Mouse (Mus musculus) forebrain, embryonic 10.5 days (tissue): Measurements from ENCODE around the gene Rab39. TPM values are rescaled to one million over a fixed set of nuclear protein-coding genes. Genes with fewer than 3 reads are reported as not detected.

Source experiments
- DNase-seq: peaks from one replicate; pipeline ENCODE4 v3.0.0-alpha.2; 2017; ENCODE audit warnings: low spot score; ENCODE audit errors: extremely low spot score
- H3K27ac ChIP-seq: fragments of 300-500 bp; sonication (generic); 2 replicates; pipeline ENCODE4 v1.5.1; 2016; ENCODE audit warnings: mild to moderate bottlenecking
- H3K27me3 ChIP-seq: fragments of 300-500 bp; sonication (generic); 2 replicates; pipeline ENCODE4 v1.6.1; 2016; ENCODE audit warnings: mild to moderate bottlenecking; ENCODE audit not compliant: poor library complexity, severe bottlenecking
- H3K36me3 ChIP-seq: fragments of 300-500 bp; sonication (generic); replicated peaks from 2 replicates; pipeline ENCODE4 v1.6.1; 2016; ENCODE audit warnings: mild to moderate bottlenecking, moderate library complexity
- H3K4me1 ChIP-seq: fragments of 300-500 bp; sonication (generic); 2 replicates; pipeline ENCODE4 v1.6.1; 2016
- H3K4me3 ChIP-seq: fragments of 300-500 bp; sonication (generic); 2 replicates; pipeline ENCODE4 v1.5.1; 2016; ENCODE audit warnings: mild to moderate bottlenecking, moderate library complexity
- H3K9me3 ChIP-seq: fragments of 300-500 bp; sonication (generic); 2 replicates; pipeline ENCODE4 v1.6.1; 2016; ENCODE audit warnings: mild to moderate bottlenecking, moderate library complexity
- WGBS: fragments of 180-500 bp; shearing (Covaris S2); methylation state at CpG from one replicate; pipeline ENCODE4 v1.1.7; 2016; 5-methylcytosine and 5-hydroxymethylcytosine counted together
- polyA plus RNA-seq: library from polyadenylated mRNA; unstranded; fragments of >200 nt; fragmentation: Nextera tagmentation; extraction: Ambion mirVana; gene quantifications from 2 replicates; pipeline ENCODE4 v1.2.1, GENCODE M21; 2016

Gene Rab39
- 2.4 and 3.3 TPM in 2 replicates for polyA plus RNA-seq

- no peaks in the 10 kb centered on the region for H3K9me3 ChIP-seq
- peak; percentile 95 for DNase-seq
- H3K27ac ChIP-seq, result peak within 1 kb of the TSS; percentile 84
- no peaks in the 10 kb centered on the region for H3K36me3 ChIP-seq
- peak within 1 kb of the TSS; percentile 72 for H3K4me3 ChIP-seq
- H3K4me1 ChIP-seq, result peaks cover 17% of the 10 kb centered on the region
- H3K27me3 ChIP-seq, result no peaks in the 10 kb centered on the region
- WGBS, result 1% methylated on average over 49 of the region's 49 CpGs
These were observed at the start of gene Rab39 for GRCm38 (mm10) chr9:53705992-53706696. Rab39 (minus strand) TSS chr9:53706232.

- Histone ChIP-seq H3K27ac (no peak overlapping the region), H3K9me3 (no peaks in the 10 kb centered on the region), H3K4me1 (no peaks in the 10 kb centered on the region), H3K4me3 (no peak overlapping the region), H3K27me3 (peaks cover 19% of the 10 kb centered on the region), H3K36me3 (no peaks in the 10 kb centered on the region)
- no peak for DNase-seq
These were observed 48.8 kb upstream of the Rab39 start for GRCm38 (mm10) chr9:53754801-53755200.

- no peak for DNase-seq
- WGBS, result 50% methylated on average over 5 of the region's 5 CpGs
- Histone ChIP-seq H3K36me3 (no peaks in the 10 kb centered on the region), H3K9me3 (no peaks in the 10 kb centered on the region), H3K27me3 (peaks cover 6% of the 10 kb centered on the region), H3K4me1 (no peaks in the 10 kb centered on the region), H3K4me3 (no peak overlapping the region), H3K27ac (no peak overlapping the region)
These were observed 44.9 kb upstream of the Rab39 start for GRCm38 (mm10) chr9:53750899-53751298.

GRCm38 (mm10) chr9:53750411-53750810, 44.4 kb upstream of the Rab39 start:
- Histone ChIP-seq H3K27me3 (peaks cover 1% of the 10 kb centered on the region), H3K27ac (no peak overlapping the region), H3K4me1 (no peaks in the 10 kb centered on the region), H3K9me3 (no peaks in the 10 kb centered on the region), H3K36me3 (no peaks in the 10 kb centered on the region), H3K4me3 (no peak overlapping the region)
- 90% methylated on average over 13 of the region's 13 CpGs for WGBS
- DNase-seq, result no peak

- Histone ChIP-seq H3K4me1 (no peaks in the 10 kb centered on the region), H3K27me3 (no peaks in the 10 kb centered on the region), H3K9me3 (no peaks in the 10 kb centered on the region), H3K4me3 (no peak overlapping the region), H3K36me3 (no peaks in the 10 kb centered on the region), H3K27ac (no peak overlapping the region)
- 56% methylated on average over 3 of the region's 3 CpGs for WGBS
- no peak for DNase-seq
These were observed 34.9 kb upstream of the Rab39 start for GRCm38 (mm10) chr9:53740829-53741404.

GRCm38 (mm10) chr9:53705491-53705991, 491 bp downstream of the Rab39 start:
- DNase-seq, result no peak
- Histone ChIP-seq H3K27ac (peak overlapping the region; percentile 84), H3K4me1 (peaks cover 17% of the 10 kb centered on the region), H3K4me3 (peak overlapping the region; percentile 72), H3K9me3 (no peaks in the 10 kb centered on the region), H3K36me3 (no peaks in the 10 kb centered on the region), H3K27me3 (no peaks in the 10 kb centered on the region)
- under 1% methylated on average over 28 of the region's 28 CpGs for WGBS

- H3K27ac ChIP-seq, result no peak overlapping the region
- no peaks in the 10 kb centered on the region for H3K36me3 ChIP-seq
- H3K4me3 ChIP-seq, result no peak overlapping the region
- 93% methylated on average over 1 of the region's 1 CpGs for WGBS
- no peaks in the 10 kb centered on the region for H3K27me3 ChIP-seq
- no peaks in the 10 kb centered on the region for H3K9me3 ChIP-seq
- no peak for DNase-seq
- peaks cover 17% of the 10 kb centered on the region for H3K4me1 ChIP-seq
These were observed 3.0 kb downstream of the Rab39 start for GRCm38 (mm10) chr9:53702991-53703390.

GRCm38 (mm10) chr9:53700496-53700895, 5.5 kb downstream of the Rab39 start:
- no peak for DNase-seq
- Histone ChIP-seq H3K27me3 (no peaks in the 10 kb centered on the region), H3K9me3 (no peaks in the 10 kb centered on the region), H3K27ac (no peak overlapping the region), H3K4me1 (peaks cover 6% of the 10 kb centered on the region; the same call in 1 of the 2 replicates), H3K36me3 (no peaks in the 10 kb centered on the region), H3K4me3 (no peak overlapping the region)
- 64% methylated on average over 4 of the region's 4 CpGs for WGBS

- no peaks in the 10 kb centered on the region for H3K9me3 ChIP-seq
- no peak overlapping the region for H3K27ac ChIP-seq
- no peaks in the 10 kb centered on the region for H3K4me1 ChIP-seq
- H3K27me3 ChIP-seq, result no peaks in the 10 kb centered on the region
- no peaks in the 10 kb centered on the region for H3K36me3 ChIP-seq
- H3K4me3 ChIP-seq, result no peak overlapping the region
- WGBS, result 87% methylated on average over 5 of the region's 5 CpGs
- DNase-seq, result no peak
These were observed 10.2 kb downstream of the Rab39 start for GRCm38 (mm10) chr9:53695846-53696245.

GRCm38 (mm10) chr9:53693718-53694117, 12.3 kb downstream of the Rab39 start:
- Histone ChIP-seq H3K36me3 (no peaks in the 10 kb centered on the region), H3K9me3 (no peaks in the 10 kb centered on the region), H3K4me1 (no peaks in the 10 kb centered on the region), H3K27ac (no peak overlapping the region), H3K4me3 (no peak overlapping the region), H3K27me3 (no peaks in the 10 kb centered on the region)
- no peak for DNase-seq
- 81% methylated on average over 1 of the region's 1 CpGs for WGBS

GRCm38 (mm10) chr9:53691745-53692670, 14.0 kb downstream of the Rab39 start:
- Histone ChIP-seq H3K4me3 (no peak overlapping the region), H3K27ac (no peak overlapping the region)

GRCm38 (mm10) chr9:53680851-53681250, 25.2 kb downstream of the Rab39 start:
- Histone ChIP-seq H3K9me3 (peaks cover 3% of the 10 kb centered on the region; the same call in 1 of the 2 replicates), H3K4me3 (no peak overlapping the region), H3K4me1 (no peaks in the 10 kb centered on the region), H3K36me3 (no peaks in the 10 kb centered on the region), H3K27ac (no peak overlapping the region), H3K27me3 (no peaks in the 10 kb centered on the region)
- WGBS, result 86% methylated on average over 1 of the region's 1 CpGs
- DNase-seq, result no peak

More at GRCm38 (mm10) chr9:53691745-53692670, 14.0 kb downstream of the Rab39 start:
- Histone ChIP-seq H3K4me1 (no peaks in the 10 kb centered on the region), H3K9me3 (no peaks in the 10 kb centered on the region), H3K36me3 (no peaks in the 10 kb centered on the region), H3K27me3 (no peaks in the 10 kb centered on the region)
- 52% methylated on average over 7 of the region's 7 CpGs for WGBS
- DNase-seq, result no peak
